Mouse (Mus musculus) liver, embryonic 16.5 days (tissue): ENCODE measurements at regions not wholly inside any gene's neighbourhood (a gene's known extent, or its start where the extent isn't known, plus 50 kb on each side); places are given as distances from the start of the nearest gene placed in this dataset.

Experiments used
- ATAC-seq: fragments of 200-750 bp; cut with Nextera tagmentation; 2 replicates; pipeline ENCODE4 v1.8.0; 2017; ENCODE audit warnings: low read depth, mild to moderate bottlenecking, moderate number of reproducible peaks, moderate library complexity
- H3K27ac ChIP-seq: fragments of 300-500 bp; sonication (generic); 2 replicates; pipeline ENCODE4 v1.5.1; 2014; ENCODE audit warnings: mild to moderate bottlenecking, low read length
- H3K27me3 ChIP-seq: fragments of 300-500 bp; sonication (generic); 2 replicates; pipeline ENCODE4 v1.6.1; 2014; ENCODE audit warnings: low read depth, low read length, mixed read lengths; ENCODE audit not compliant: control insufficient read depth, insufficient read depth
- H3K36me3 ChIP-seq: fragments of 300-500 bp; sonication (generic); 2 replicates; pipeline ENCODE4 v1.6.1; 2014; ENCODE audit warnings: mild to moderate bottlenecking; ENCODE audit not compliant: control insufficient read depth, insufficient read depth
- H3K4me1 ChIP-seq: fragments of 300-500 bp; sonication (generic); 2 replicates; pipeline ENCODE4 v1.6.1; 2014; ENCODE audit warnings: low read depth, low read length, mixed read lengths; ENCODE audit not compliant: control insufficient read depth
- H3K4me2 ChIP-seq: fragments of 300-500 bp; sonication (generic); 2 replicates; pipeline ENCODE4 v1.6.1; 2014; ENCODE audit warnings: low read depth, low read length, mixed read lengths
- H3K4me3 ChIP-seq: fragments of 300-500 bp; sonication (generic); 2 replicates; pipeline ENCODE4 v1.5.1; 2014; ENCODE audit warnings: low read depth, mild to moderate bottlenecking, low read length
- H3K9ac ChIP-seq: fragments of 300-500 bp; sonication (generic); 2 replicates; pipeline ENCODE4 v1.6.1; 2014; ENCODE audit warnings: low read depth, low read length
- H3K9me3 ChIP-seq: fragments of 300-500 bp; sonication (generic); replicated peaks from 2 replicates; pipeline ENCODE4 v1.6.1; 2016; ENCODE audit warnings: low read length; ENCODE audit not compliant: control insufficient read depth
- WGBS: fragments of 180-500 bp; shearing (Covaris S2); extraction: QIAGEN DNeasy Blood & Tissue Kit; methylation state at CpG from one replicate; pipeline ENCODE4 v1.1.7; 2014; ENCODE audit not compliant: insufficient replicate concordance; 5-methylcytosine and 5-hydroxymethylcytosine counted together

DNA sequence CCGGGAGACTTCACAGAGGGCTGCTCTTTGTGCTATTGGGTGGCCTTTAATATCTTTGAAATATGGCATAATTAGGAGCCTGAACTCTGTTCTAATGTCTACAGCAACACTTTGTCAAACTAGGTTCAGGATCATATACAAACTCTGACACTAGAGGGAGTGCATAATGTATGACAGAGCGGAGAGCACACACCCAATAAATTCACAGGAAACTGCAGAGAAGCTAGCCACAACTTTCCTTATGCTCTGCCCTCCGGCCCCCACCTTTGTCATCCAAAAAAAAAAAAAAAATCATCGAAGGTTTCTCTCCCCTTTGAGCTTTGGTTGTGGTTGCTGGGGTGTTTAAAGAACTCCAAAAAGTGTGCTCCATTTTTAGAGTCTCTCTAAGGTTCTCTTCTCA is 107.6 kb downstream of the Npy start:
- no peak for ATAC-seq
- no peak overlapping the region for H3K9ac ChIP-seq
- WGBS = 12% methylated on average over 4 of the region's 4 CpGs

DNA sequence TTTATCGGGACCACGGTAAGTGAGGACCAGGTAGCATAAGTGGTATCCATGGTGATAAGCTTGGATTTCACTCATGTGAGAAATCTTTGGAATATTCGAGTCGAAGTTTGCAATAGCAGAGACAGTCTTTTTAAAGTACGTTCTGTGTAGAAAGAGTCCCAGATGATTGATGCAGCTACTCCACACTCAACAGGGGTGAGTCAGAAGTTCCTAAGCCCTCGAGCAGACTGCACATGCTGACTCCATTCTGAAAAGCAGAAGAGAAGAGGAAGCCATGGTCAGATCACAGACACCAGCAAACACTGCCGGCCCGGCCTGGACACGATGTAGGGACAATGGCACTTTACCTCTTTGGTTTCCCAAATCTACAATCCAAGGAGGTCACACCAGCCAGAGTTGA is 120.6 kb downstream of the Npy start:
- no peaks in the 10 kb centered on the region for H3K27me3 ChIP-seq
- H3K27ac ChIP-seq = no peak overlapping the region
- WGBS = 69% methylated on average over 9 of the region's 9 CpGs
- no peak overlapping the region for H3K4me3 ChIP-seq
- no peaks in the 10 kb centered on the region for H3K9me3 ChIP-seq
- H3K36me3 ChIP-seq = no peaks in the 10 kb centered on the region
- H3K4me2 ChIP-seq = no peak overlapping the region
- H3K4me1 ChIP-seq = no peaks in the 10 kb centered on the region
- ATAC-seq = no peak
- no peak overlapping the region for H3K9ac ChIP-seq

More for the DNA sequence above, 107.6 kb downstream of the Npy start:
- H3K4me3 ChIP-seq = no peak overlapping the region
- H3K27ac ChIP-seq = no peak overlapping the region
- H3K4me2 ChIP-seq = no peak overlapping the region
- H3K9me3 ChIP-seq = no peaks in the 10 kb centered on the region
- H3K27me3 ChIP-seq = no peaks in the 10 kb centered on the region
- no peaks in the 10 kb centered on the region for H3K36me3 ChIP-seq
- H3K4me1 ChIP-seq = no peaks in the 10 kb centered on the region

DNA sequence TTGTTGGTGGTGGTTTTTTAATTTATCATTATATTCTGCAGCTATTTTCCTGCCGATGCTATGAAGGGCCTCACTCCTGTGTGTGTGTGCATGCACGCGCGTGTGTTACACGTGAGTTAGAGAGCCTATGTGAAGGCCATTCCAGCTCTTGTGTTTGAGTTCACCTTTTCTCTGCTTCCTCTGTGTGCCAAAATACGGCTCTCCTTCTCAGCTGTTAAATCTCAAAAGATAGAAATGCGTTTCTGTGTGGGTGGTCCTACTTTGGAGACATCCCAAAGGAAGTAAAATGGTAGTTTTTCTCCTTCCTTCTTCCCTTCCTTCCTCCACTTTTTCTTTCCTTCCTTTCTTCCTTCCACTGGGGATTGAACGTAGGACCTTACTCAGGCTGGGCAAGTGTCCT is 136.4 kb downstream of the Npy start:
- Histone ChIP-seq H3K4me2 (no peak overlapping the region), H3K9ac (no peak overlapping the region), H3K27me3 (no peaks in the 10 kb centered on the region), H3K9me3 (no peaks in the 10 kb centered on the region), H3K4me3 (no peak overlapping the region), H3K4me1 (no peaks in the 10 kb centered on the region), H3K27ac (no peak overlapping the region), H3K36me3 (no peaks in the 10 kb centered on the region)
- WGBS = 71% methylated on average over 8 of the region's 8 CpGs
- ATAC-seq = no peak

DNA sequence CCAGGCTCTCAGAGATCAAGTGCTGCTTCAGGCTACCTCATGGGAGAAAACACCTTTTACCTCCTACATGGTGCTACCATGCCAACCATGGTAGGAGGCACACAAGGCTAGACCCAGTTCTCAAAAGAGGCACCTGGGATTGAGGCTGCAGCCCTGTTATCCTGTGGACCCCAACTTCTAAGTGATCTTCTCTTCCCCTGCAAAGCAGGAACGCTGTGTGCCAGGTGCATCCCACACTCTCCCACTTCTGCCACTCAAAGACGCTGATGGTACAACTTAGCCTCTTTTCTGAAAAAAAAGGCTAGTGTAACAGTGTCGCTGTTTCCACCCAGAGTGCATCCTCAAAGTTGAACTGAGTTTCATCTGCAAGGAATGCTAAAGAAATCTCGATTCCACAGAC is 138.7 kb downstream of the Npy start:
- WGBS = 63% methylated on average over 4 of the region's 4 CpGs
- Histone ChIP-seq H3K27ac (no peak overlapping the region), H3K9me3 (no peaks in the 10 kb centered on the region), H3K27me3 (no peaks in the 10 kb centered on the region), H3K4me1 (no peaks in the 10 kb centered on the region), H3K4me3 (no peak overlapping the region), H3K4me2 (no peak overlapping the region), H3K36me3 (no peaks in the 10 kb centered on the region), H3K9ac (no peak overlapping the region)
- ATAC-seq = no peak

DNA sequence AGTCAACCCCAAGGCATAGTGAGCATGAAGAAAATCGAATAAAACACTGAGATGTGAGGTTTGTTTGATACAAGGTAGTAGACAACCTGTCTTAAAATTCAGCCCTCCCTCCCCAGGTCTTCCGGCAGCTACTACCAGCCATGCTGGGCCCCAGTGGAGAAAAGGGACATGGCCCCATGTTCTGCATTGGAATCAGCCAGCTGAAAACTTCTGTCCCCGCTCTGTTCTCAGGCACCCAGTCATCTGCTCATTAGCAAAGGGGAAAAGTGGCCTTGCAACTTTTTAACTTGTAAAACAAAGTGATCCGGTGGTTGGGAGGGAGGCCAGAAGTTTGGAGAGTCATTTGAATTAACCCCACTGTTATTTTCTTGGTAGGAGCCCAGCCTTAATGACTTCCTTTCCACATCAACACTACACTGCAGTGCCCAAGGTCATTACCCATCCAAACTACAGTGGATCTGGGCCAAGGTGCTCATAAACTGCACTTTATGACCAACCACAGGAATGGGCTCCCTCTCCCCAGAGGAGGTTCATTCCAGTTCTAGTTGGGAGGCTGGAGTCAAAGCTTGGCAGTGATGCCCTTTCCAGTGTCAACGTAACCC is 143.5 kb downstream of the Npy start:
- ATAC-seq = no peak
- H3K27ac ChIP-seq = no peak overlapping the region
- H3K36me3 ChIP-seq = no peaks in the 10 kb centered on the region
- WGBS = 61% methylated on average over 5 of the region's 5 CpGs
- H3K9me3 ChIP-seq = no peaks in the 10 kb centered on the region
- no peak overlapping the region for H3K9ac ChIP-seq
- no peak overlapping the region for H3K4me3 ChIP-seq
- no peaks in the 10 kb centered on the region for H3K27me3 ChIP-seq
- no peaks in the 10 kb centered on the region for H3K4me1 ChIP-seq
- H3K4me2 ChIP-seq = no peak overlapping the region

DNA sequence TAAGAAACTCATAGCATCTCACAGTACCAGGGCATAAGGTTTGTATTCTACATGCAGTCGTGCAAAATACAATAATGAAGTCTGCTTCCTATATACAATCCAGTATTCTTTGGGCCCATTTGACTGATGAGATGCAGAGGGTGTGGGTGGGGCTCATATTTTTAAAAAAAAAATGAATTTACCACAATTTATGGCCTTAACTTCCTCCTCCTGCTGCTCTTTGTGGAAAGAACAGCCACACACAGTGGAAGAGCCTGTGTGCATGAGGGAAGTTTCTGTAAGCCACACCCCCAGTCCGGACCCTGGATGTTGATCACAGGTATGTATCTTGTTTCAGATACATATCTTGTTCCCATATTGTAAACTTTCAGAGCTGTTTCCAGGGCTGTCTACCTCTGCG is 143.5 kb upstream of the Mpp6 start:
- WGBS = 69% methylated on average over 3 of the region's 3 CpGs
- no peak overlapping the region for H3K9ac ChIP-seq
- H3K4me3 ChIP-seq = no peak overlapping the region
- no peak overlapping the region for H3K27ac ChIP-seq
- ATAC-seq = no peak
- no peak overlapping the region for H3K4me2 ChIP-seq
- no peaks in the 10 kb centered on the region for H3K27me3 ChIP-seq
- no peaks in the 10 kb centered on the region for H3K4me1 ChIP-seq
- no peaks in the 10 kb centered on the region for H3K36me3 ChIP-seq
- no peaks in the 10 kb centered on the region for H3K9me3 ChIP-seq

DNA sequence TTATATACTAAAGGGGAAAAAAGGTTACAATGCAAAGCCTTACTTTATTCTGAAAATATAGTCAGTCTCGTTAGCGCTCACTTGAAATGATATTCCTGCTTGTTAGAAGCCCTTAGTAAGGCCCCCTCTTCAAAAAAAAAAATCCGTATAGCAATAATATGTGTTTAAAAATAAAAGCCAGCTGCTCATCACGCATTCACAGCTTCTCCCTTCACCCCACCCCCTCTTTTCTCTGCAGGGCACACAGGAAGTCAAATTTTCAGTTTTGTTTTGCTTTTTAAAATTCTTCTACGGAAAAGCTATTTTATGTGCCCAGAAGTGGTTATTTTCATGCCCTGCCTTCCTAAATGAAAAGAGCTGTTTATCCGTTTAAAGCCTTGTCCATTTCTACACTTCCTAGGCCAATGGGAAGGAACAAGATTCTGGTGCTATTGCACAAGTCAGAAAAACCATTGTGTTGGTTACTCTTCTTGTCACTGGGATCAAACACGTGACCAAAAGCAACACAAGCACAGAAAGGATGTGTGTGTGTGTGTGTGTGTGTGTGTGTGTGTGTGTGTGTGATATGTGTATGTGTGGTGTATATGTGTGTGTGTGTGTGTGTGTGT is 136.7 kb upstream of the Mpp6 start:
- H3K4me1 ChIP-seq = no peaks in the 10 kb centered on the region
- no peaks in the 10 kb centered on the region for H3K9me3 ChIP-seq
- 58% methylated on average over 7 of the region's 7 CpGs for WGBS
- no peak for ATAC-seq
- no peak overlapping the region for H3K27ac ChIP-seq
- no peak overlapping the region for H3K4me2 ChIP-seq
- no peak overlapping the region for H3K9ac ChIP-seq
- H3K27me3 ChIP-seq = no peaks in the 10 kb centered on the region
- H3K36me3 ChIP-seq = no peaks in the 10 kb centered on the region
- no peak overlapping the region for H3K4me3 ChIP-seq

DNA sequence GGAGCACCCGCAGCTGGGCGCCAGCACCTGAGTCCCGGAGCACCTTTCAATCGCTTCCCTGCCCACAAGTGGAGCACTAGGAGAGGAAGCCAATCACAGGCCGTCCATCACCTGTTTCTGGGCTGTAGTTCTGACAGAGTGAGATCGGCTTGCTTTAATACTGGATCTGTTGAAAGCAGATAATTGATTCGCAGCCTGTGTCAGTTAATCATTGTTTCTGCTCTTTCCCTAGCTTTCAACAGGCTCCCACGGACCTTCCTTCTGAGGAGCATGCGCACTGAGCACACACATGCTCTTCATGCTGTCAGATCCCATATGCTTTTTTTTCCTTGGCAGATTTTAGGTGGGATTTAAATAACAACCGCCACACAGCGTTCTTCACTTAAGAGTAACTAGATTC is 132.3 kb upstream of the Mpp6 start:
- no peak overlapping the region for H3K4me3 ChIP-seq
- H3K4me2 ChIP-seq = no peak overlapping the region
- H3K9ac ChIP-seq = no peak overlapping the region
- H3K27ac ChIP-seq = no peak overlapping the region
- ATAC-seq = no peak
- 64% methylated on average over 11 of the region's 11 CpGs for WGBS
- no peaks in the 10 kb centered on the region for H3K4me1 ChIP-seq
- no peaks in the 10 kb centered on the region for H3K36me3 ChIP-seq
- no peaks in the 10 kb centered on the region for H3K9me3 ChIP-seq
- no peaks in the 10 kb centered on the region for H3K27me3 ChIP-seq

DNA sequence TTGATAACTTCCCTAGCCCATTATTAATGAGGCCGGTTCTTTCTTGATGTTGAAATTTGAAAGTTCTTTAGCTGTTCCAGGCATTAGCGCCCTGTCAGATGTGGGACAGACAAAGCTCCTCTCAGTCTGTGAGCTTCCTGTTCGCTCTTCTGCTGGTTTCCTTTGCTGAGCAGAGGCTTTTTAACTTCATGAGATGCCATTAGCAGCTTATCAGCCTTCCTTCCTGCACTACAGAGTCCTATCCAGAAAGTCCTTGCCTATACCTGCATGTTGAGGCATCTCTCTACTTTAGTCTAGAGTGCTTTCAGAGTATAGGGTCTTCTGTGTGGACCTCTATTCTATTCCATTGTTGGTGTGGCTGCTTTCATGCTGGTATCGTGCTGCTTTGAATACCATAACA is 126.3 kb upstream of the Mpp6 start:
- no peaks in the 10 kb centered on the region for H3K4me1 ChIP-seq
- no peak overlapping the region for H3K27ac ChIP-seq
- no peaks in the 10 kb centered on the region for H3K27me3 ChIP-seq
- WGBS = 37% methylated on average over 4 of the region's 4 CpGs
- no peak overlapping the region for H3K9ac ChIP-seq
- ATAC-seq = no peak
- no peaks in the 10 kb centered on the region for H3K36me3 ChIP-seq
- no peak overlapping the region for H3K4me2 ChIP-seq
- no peaks in the 10 kb centered on the region for H3K9me3 ChIP-seq
- no peak overlapping the region for H3K4me3 ChIP-seq
